Mouse (Mus musculus): ENCODE data around the gene Erp27.

DNA sequence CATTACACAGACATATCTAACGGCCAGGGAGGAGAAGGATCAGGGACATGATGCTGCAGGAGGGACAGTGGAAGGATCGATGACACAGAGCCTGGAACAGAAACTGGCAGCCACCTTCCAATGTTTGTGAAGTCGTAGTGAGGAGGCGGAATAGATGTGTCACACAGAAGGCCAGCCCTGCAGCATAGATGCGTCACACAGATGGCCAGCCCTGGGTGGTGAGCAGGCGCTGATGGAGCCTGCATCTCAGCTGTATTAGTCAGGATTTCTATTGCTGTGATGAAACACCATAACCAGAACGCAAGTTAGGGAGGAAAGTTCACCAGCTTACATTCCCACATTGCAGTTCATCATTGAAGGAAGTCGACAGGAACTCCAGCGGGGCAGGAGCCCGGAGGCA lies 43.9 kb upstream of the Erp27 start:
- no peak for TF ChIP-seq CTCF (IDR thresholded peaks at IDR 0.05)
- TF ChIP-seq EP300 (IDR thresholded peaks at IDR 0.05): no peak
